Mouse (Mus musculus) G1E-ER4 (cell line): ENCODE measurements around the gene Ankrd63. TPM values are rescaled to one million over a fixed set of nuclear protein-coding genes. Genes with fewer than 3 reads are reported as not detected.

Source experiments
- GATA1 ChIP-seq: IDR thresholded peaks from one replicate; pipeline ENCODE4 v1.8.0; 2012; ENCODE audit warnings: low read length, inconsistent platforms
- polyA plus RNA-seq: library from polyadenylated mRNA; stranded (reverse); fragments of >175 nt; gene quantifications from 2 replicates; pipeline ENCODE4 v1.2.3, GENCODE M21; 2012

Gene Ankrd63
- polyA plus RNA-seq, 1 experiment: not detected

GRCm38 (mm10) chr2:118682544-118683260 is 21.1 kb downstream of the Ankrd63 start:
- TF ChIP-seq GATA1: no peak

DNA sequence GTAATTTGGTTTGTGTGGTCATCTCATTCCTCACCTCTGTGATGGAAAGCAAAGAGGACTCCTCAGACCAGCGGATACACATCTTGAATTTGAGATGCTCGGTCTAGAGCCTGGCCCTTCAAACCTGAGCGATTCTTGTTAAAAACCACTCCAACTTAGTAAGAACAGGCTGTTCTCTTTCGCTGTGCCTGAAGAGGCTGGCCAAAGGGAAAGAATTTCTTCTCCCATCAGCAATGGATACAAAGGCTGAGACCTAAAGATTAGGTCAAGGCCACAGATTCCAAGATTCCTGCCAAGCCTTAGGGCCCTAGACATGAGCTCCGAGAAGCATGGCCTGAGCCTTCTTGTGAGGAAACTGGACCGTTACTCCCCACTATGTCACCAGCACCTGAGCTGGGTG is 22.8 kb downstream of the Ankrd63 start:
- TF ChIP-seq GATA1: no peak

DNA sequence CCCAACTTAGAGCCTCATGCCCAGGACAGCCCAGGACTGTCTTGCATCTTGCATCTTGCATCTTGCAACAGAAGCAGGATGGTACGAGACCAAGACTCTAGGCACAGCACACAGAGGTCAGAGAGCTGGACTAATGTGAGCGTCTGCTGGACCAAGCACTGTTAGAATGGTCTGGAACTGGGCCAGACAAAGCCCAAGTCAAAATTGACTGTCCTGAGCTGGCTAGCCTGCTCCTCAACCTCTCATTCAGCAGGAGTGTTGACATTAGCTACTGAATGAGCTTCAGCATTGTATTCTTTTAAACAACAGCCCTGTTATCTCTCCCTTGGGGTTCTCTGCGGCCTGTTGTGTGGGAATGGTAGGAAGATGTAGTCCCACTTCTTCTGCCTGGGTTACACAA is 24.2 kb downstream of the Ankrd63 start:
- no peak for TF ChIP-seq GATA1

DNA sequence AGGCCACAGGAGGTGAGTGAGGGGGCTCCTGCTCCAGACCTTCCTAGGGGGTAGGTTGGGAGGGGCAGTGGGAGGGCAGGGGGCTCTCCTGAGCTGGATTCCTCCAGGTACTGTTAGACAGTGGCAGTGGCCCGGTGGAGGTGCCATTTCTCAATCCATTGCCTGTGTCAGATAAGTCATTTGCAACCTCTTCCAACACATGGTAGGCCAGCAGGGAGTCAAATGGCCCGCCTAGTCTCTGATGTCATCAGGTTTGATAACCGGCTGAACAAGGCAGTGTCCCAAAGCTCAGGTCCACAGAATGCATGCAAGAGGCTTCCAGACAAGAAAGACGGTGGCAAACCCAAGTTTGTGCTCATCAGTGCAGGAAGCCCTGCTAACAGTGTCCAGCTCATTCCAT is 25.9 kb downstream of the Ankrd63 start:
- no peak for TF ChIP-seq GATA1

DNA sequence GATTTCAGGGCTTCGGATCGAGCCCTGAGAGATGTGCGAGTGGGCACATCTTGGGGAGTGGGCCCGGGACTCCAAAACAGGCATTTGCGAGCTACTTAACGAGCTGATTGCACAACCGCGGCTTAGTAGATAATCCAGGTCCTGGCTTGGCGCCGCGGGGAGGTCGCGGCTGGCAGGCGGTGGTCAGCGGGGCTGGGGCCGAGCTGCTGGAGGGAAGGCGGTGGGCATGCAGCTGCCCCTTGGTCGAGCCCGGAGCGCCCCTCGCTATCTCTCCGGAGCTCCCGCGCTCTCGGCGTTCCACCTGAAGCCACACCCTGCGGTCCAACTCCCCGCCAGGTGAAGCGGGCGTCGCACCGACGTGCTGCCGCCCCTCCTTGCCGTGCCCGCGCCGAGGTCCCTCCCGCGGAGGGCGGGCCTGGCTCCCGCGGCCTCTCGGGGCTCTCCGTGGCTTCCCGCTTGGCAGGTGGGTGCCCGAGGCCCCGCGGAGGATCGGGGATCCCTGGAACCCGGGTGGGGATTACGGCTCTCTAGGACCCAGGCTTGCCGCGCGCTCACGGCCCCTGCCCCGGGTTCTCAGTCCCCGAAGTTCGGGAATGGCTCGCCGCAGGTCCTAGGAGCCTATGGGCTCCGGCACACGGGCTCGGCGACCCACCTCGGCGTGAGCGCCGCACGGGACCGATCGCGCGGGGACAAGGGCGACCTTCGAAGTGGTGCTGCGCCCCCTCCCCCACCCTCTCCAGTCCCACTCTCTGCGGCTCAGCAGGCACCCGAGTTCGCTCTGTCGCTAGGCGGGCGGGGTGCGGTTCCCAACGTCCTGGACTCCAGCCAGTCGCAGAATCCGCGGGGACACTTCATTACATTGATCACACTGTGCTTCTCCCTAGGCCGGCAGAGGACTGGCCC is 26.7 kb downstream of the Ankrd63 start:
- TF ChIP-seq GATA1: no peak

- no peak for TF ChIP-seq GATA1
Observed at GRCm38 (mm10) chr2:118674500-118674899, 29.3 kb downstream of the Ankrd63 start.

GRCm38 (mm10) chr2:118673686-118674465 is 29.9 kb downstream of the Ankrd63 start:
- TF ChIP-seq GATA1: no peak

- TF ChIP-seq GATA1: no peak
Observed at GRCm38 (mm10) chr2:118671728-118672127, 32.0 kb downstream of the Ankrd63 start.

DNA sequence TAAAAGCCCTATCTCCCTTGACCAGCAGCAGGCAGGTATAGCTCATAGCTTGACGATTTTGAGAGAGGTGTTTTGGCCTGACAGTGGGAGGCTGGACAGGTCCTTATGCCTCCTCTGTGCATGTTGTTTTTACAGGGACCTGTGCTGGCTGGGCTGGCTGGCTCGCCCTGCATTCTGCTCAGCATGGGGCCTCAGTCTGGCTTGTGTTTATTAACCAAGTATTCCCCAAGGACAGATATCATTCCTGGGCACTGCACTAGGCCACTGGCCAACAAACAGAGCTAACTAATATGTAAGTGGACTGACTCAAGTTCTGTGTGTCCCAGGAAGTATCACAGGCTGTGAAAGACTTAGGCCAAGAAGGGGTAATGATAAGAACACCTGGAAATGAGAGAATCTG is 34.0 kb downstream of the Ankrd63 start:
- TF ChIP-seq GATA1: no peak

DNA sequence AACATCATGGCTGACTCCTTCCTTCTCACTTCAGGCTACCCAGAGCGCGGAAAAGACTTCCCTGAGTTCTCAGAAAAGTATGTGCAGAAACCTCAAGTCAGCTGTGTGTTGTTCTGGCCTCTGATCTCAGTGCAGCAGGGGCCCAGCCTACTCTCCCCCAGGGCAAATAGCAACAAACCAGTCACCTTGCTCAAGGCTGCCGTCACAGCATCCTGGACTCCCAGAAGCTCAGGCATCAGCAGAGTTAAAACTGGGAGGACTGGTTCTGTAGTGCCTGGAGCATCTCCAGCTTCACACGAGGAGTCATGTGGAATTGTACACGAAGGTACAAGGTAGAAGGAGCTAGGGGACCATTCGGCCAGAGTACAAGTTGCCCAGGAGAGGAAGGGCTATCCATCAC is 34.5 kb downstream of the Ankrd63 start:
- TF ChIP-seq GATA1: no peak

DNA sequence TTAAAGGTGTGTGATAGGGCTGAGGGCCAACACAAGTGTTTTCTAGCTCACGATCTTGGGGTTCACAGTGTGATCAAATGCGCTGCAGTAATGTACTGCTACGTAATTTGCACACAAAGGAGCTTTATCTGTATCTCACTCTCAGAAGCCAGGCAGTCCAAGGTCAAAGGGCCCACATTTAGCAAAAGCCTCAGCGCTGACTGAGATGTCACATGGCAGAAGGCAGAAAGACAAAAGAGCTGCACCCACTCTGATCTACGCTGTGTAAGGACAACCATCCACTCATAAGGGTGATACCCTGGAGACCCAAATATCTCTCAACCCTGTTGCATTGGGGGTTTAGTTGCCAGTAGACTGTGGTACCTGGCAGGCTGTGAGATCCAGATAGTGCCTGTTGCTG is 36.6 kb downstream of the Ankrd63 start:
- TF ChIP-seq GATA1: no peak

DNA sequence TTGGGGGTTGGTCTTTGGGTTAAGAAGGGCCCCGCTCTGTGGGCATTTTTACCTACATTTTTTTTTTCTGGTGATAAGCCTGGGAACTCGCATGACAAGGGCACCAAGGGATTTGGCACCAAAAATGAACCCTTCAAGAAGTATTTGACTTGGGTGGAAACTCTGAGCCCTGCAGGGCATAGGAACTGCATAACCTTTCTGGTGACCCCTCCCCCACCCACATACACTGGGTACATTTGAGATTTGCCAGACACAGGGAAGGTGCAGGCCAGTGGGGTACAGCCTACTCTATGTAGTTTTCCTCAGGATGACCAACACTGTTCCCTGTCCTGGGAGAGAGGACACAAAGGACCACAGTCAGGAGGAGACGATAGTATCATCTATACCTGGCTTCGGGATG is 38.1 kb downstream of the Ankrd63 start:
- TF ChIP-seq GATA1: no peak

DNA sequence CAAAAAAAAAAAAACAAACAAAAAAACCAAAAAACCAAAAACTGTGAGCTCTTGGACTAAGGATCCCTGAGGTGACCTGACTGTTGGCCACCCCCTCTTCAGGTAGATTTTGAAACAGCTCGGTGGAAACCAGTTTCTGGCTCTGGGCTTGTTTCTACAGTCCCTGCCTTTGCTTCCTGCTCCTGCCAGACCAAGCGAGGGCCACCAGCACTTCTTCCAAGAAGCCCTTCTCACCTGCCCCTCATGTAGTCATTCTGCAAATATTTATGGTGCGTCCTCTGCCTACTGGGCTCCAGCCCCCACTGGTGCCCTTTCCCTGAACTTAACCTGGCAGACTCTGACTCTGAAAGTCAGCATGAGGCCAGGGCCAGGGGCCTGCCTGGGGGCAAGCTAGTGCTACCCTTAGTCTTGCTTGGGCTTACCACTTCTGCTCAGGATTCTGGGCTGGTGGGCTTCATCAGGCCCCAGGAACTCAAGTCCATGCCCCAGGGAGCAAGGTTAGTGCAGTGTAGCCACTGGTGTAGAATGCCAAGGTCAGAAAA is 38.7 kb downstream of the Ankrd63 start:
- TF ChIP-seq GATA1: no peak

DNA sequence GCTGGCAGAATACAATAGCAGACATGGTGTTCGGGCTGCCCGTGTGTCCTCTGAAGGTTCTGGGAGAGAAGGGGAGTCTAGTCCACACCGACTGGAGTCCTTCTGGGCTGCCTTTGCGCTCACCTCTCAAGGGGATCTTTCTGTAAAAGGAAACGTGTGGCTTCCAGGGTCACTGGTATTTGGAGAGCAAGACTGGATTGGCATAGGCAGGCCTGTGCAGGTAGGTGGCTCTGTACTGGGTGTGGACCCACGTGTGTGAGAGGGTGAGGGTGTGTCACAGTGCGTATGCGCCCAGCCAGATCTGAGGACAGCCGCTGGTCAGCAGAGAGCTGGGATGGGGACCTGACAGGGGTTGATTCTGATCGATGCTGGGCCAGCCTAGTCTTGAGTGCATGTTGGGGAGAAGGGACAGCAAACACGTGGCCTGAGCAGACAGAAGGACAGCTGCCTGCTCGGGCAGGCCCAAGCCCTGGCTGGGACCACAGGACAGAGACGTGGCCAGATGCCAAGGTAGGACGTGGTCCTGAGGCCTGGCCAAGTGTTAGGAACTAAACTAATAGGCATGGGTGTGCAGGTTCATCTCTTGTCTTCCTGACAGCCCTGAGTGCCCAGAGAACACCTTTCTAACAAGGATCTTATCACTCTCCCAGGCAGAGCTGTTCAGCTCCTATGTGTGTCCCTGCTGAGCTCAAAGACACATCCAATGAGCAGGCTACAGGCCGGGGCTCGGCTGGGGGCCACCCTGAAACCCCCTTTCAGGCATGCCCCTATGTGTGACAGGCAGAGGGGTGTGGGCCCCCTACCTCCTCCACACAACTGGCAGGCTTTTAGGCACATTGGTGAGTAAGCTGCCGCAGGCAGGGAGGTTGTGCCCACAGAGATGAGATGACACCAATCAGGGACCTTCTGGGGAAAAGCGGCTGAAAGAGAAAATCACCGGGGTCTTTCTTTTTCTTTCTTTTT is 39.7 kb downstream of the Ankrd63 start:
- TF ChIP-seq GATA1: no peak
